Mouse (Mus musculus) C2C12 (cell line): ENCODE data around the gene Chchd10. TPM values are rescaled to one million over a fixed set of nuclear protein-coding genes. Genes with fewer than 3 reads are reported as not detected.

ENCODE experiments used
- H3K27me3 ChIP-seq: one replicate; pipeline ENCODE4 v1.6.1; 2011; ENCODE audit not compliant: control insufficient read depth, insufficient read depth, insufficient read length
- H3K36me3 ChIP-seq: one replicate; pipeline ENCODE4 v1.6.1; 2011; ENCODE audit not compliant: control insufficient read depth, insufficient read depth
- H3K4me3 ChIP-seq: one replicate; pipeline ENCODE4 v1.5.1; 2011; ENCODE audit warnings: mild to moderate bottlenecking, control low read depth; ENCODE audit not compliant: poor library complexity, insufficient read depth, severe bottlenecking
- H3K79me2 ChIP-seq: one replicate; pipeline ENCODE4 v1.6.1; 2011; ENCODE audit not compliant: control insufficient read depth, insufficient read depth
- H3K79me3 ChIP-seq: one replicate; pipeline ENCODE4 v1.6.1; 2011; ENCODE audit warnings: low read depth, control low read depth
- H3ac ChIP-seq: one replicate; pipeline ENCODE3; 2011; ENCODE audit warnings: low read depth; ENCODE audit not compliant: control insufficient read depth, insufficient read length
- CEBPB ChIP-seq: IDR thresholded peaks from one replicate; pipeline ENCODE4 v1.6.1; 2011; ENCODE audit warnings: low read depth, mild to moderate bottlenecking, control low read depth, moderate library complexity
- CTCF ChIP-seq: IDR thresholded peaks from one replicate; pipeline ENCODE4 v1.5.1; 2011; ENCODE audit not compliant: control insufficient read depth, insufficient read depth, insufficient read length
- FOSL1 ChIP-seq: IDR thresholded peaks from one replicate; pipeline ENCODE4 v1.8.0; 2011; ENCODE audit warnings: mild to moderate bottlenecking, low read length; ENCODE audit not compliant: poor library complexity, insufficient read depth, severe bottlenecking
- MAX ChIP-seq: IDR thresholded peaks from one replicate; pipeline ENCODE4 v1.6.1; 2011; ENCODE audit warnings: mild to moderate bottlenecking, control low read depth
- MYOD1 ChIP-seq: IDR thresholded peaks from one replicate; pipeline ENCODE4 v1.6.1; 2011; ENCODE audit warnings: low read depth; ENCODE audit not compliant: control insufficient read depth, insufficient read length
- MYOG ChIP-seq: IDR thresholded peaks from one replicate; pipeline ENCODE4 v1.6.1; 2011; ENCODE audit not compliant: control insufficient read depth, insufficient read length; ENCODE audit errors: extremely low read depth
- USF1 ChIP-seq: IDR thresholded peaks from one replicate; pipeline ENCODE4 v1.6.1; 2011; ENCODE audit warnings: low read depth, mild to moderate bottlenecking, control low read depth, moderate library complexity
- polyA plus RNA-seq: library from polyadenylated mRNA; unstranded; fragments of >200 nt; fragmentation: generic; extraction: Trizol; gene quantifications from one replicate; pipeline ENCODE4 v1.2.1, GENCODE M21; 2012; ENCODE audit warnings: missing spikeins

The Chchd10 gene
- polyA plus RNA-seq, 1 experiment: 91.1 TPM

GRCm38 (mm10) chr10:75950791-75951210 is 17.9 kb downstream of the Chchd10 start:
- H3K79me3 ChIP-seq: no peaks in the 10 kb centered on the region
- TF ChIP-seq CEBPB: no peak
- TF ChIP-seq MYOD1: no peak
- no peak for TF ChIP-seq USF1
- TF ChIP-seq MYOG: no peak
- TF ChIP-seq MAX: no peak
- no peak for TF ChIP-seq CTCF
- no peak for TF ChIP-seq FOSL1
- no peaks in the 10 kb centered on the region for H3K36me3 ChIP-seq
- no peak overlapping the region for H3K4me3 ChIP-seq
- no peaks in the 10 kb centered on the region for H3K79me2 ChIP-seq
- no peak overlapping the region for H3ac ChIP-seq
- H3K27me3 ChIP-seq: peaks cover 15% of the 10 kb centered on the region

GRCm38 (mm10) chr10:75951424-75952050 is 18.6 kb downstream of the Chchd10 start:
- no peak for TF ChIP-seq CEBPB
- TF ChIP-seq USF1: no peak
- no peak for TF ChIP-seq FOSL1
- TF ChIP-seq MYOD1: no peak
- TF ChIP-seq MAX: no peak
- TF ChIP-seq CTCF: no peak
- H3K4me3 ChIP-seq: no peak overlapping the region
- H3K27me3 ChIP-seq: peaks cover 15% of the 10 kb centered on the region
- no peak overlapping the region for H3ac ChIP-seq
- H3K36me3 ChIP-seq: no peaks in the 10 kb centered on the region
- H3K79me2 ChIP-seq: no peaks in the 10 kb centered on the region
- no peaks in the 10 kb centered on the region for H3K79me3 ChIP-seq

- Histone ChIP-seq H3K4me3 (no peak within 1 kb of the TSS), H3K27me3 (peaks cover 25% of the 10 kb centered on the region), H3K79me2 (no peaks in the 10 kb centered on the region), H3K36me3 (no peaks in the 10 kb centered on the region), H3K79me3 (no peaks in the 10 kb centered on the region), H3ac (no peak within 1 kb of the TSS)
- no peak for TF ChIP-seq MYOD1
- no peak for TF ChIP-seq USF1
- TF ChIP-seq CEBPB: no peak
- TF ChIP-seq MAX: no peak
- no peak for TF ChIP-seq CTCF
Observed at GRCm38 (mm10) chr10:75954381-75954811, 21.5 kb downstream of the Chchd10 start, which contains the start of gene Gm5134. TSS of gene Gm5134 (plus strand) at chr10:75954514.

- Histone ChIP-seq H3K79me2 (no peaks in the 10 kb centered on the region), H3K79me3 (no peaks in the 10 kb centered on the region), H3K4me3 (no peak overlapping the region), H3ac (no peak overlapping the region), H3K36me3 (no peaks in the 10 kb centered on the region), H3K27me3 (peaks cover 6% of the 10 kb centered on the region)
- TF ChIP-seq MYOD1 (no peak), FOSL1 (no peak), CTCF (no peak), CEBPB (no peak), MAX (no peak), MYOG (no peak), USF1 (no peak)
Observed at GRCm38 (mm10) chr10:75973846-75974245, 40.9 kb downstream of the Chchd10 start.

GRCm38 (mm10) chr10:75975216-75975615 is 42.3 kb downstream of the Chchd10 start:
- H3ac ChIP-seq: no peak overlapping the region
- H3K79me2 ChIP-seq: no peaks in the 10 kb centered on the region
- no peak overlapping the region for H3K4me3 ChIP-seq
- H3K36me3 ChIP-seq: no peaks in the 10 kb centered on the region
- no peaks in the 10 kb centered on the region for H3K79me3 ChIP-seq
- peaks cover 11% of the 10 kb centered on the region for H3K27me3 ChIP-seq
- TF ChIP-seq CTCF (peak; percentile 37), CEBPB (no peak), MYOD1 (no peak), FOSL1 (no peak)

GRCm38 (mm10) chr10:75978119-75978834 is 45.3 kb downstream of the Chchd10 start:
- H3K79me2 ChIP-seq: no peaks in the 10 kb centered on the region
- peaks cover 12% of the 10 kb centered on the region for H3K27me3 ChIP-seq
- H3K36me3 ChIP-seq: no peaks in the 10 kb centered on the region
- H3ac ChIP-seq: no peak overlapping the region
- no peaks in the 10 kb centered on the region for H3K79me3 ChIP-seq
- no peak overlapping the region for H3K4me3 ChIP-seq
- no peak for TF ChIP-seq CEBPB
- TF ChIP-seq USF1: no peak
- TF ChIP-seq CTCF: no peak
- no peak for TF ChIP-seq FOSL1
- no peak for TF ChIP-seq MYOG
- no peak for TF ChIP-seq MAX
- no peak for TF ChIP-seq MYOD1
